Mouse (Mus musculus) cerebellum, adult 9-10 months (tissue): ENCODE measurements at regions not wholly inside any gene's neighbourhood (a gene's known extent, or its start where the extent isn't known, plus 50 kb on each side); places are given as distances from the start of the nearest gene placed in this dataset.
A peak's percentile ranks its signal among the peaks of the same experiment; 100 is the strongest.

Source experiments
- DNase-seq: peaks from one replicate; pipeline ENCODE4 v3.0.0; 2022

DNA sequence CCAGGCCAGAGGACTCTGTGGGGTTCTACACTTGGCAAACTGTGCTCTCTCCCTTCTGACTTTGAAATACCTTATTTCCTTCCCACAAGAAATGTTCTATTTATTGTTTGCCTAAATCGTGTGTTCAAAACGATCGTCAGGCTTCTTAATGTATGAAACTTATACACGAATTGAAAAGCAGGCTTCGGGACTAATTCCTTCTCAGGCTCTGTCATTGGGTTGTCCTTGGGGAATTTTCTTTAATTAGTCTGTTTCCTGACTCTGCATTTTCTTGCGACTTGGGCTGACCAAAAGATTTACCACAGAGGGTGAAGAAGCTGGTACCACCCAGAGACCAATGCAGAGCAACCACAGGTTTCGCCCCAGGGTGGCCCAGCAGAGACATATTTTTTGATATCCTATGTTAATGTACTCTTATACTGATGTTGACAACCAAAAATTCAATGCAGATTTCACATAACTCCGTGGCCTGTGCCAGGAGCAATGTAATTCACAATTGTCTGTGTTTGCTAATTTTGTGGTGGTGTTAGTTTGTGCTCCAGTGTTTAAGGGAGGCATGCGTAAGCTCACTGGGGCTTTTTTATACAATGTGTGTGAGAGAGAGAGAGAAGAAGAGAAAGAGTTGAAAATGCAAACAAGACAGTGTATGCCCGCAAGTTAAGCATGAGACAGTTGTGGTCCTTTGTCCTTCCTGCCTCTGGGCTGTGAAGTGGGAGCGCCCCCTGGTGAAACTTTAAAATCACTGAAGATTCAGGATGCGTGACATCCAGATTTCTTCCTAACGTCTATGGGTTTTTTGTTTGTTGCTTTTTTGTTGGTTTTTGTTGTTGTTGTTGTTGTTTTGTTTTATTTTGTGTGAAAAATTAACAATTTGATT is 452.7 kb downstream of the Sox2 start:
- peak; percentile 18 for DNase-seq

GRCm38 (mm10) chr3:35104884-35105283 is 454.7 kb downstream of the Sox2 start:
- DNase-seq = no peak

DNA sequence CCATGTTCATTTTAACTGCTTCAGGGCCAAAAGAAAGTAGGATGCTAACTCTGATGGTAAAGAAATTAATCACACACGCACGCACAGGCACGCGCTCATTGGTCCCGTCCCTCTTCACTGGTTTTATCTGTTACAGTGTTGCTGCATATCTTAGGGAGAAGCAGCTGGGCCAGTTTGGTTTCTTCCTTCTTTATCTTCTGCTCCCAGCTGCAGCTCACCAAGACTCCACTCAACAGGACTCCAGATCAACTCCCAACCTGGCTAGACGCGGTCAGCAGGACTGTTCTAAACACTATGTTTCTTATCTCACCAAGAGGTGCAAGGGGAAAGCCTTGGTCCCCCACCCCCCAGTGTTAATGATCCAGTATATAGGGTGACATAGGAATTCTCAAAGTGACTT is 455.9 kb downstream of the Sox2 start:
- no peak for DNase-seq

DNA sequence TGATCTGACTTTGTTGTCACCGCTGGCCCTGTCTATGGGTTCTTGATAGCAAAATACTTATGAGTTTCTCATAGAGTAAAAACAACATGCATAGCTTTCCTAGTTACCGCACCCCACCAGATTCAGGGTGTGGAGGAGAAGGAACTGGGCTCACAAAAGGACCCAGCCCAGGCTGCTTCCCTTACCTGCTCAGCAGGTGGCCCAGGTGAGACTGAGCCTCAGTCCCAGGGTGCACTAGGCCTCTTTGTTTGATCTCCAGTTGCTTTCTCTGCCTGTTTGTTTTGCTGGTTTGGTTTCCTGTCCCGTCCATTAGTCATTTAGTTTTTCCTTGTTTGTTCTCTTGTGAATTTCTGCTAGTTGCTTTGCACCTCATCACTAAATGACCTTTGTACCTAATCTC is 483.3 kb downstream of the Sox2 start:
- no peak for DNase-seq

GRCm38 (mm10) chr3:35141500-35142220 is 491.5 kb downstream of the Sox2 start:
- DNase-seq = peak; percentile 24

GRCm38 (mm10) chr3:35142683-35143082 is 492.5 kb downstream of the Sox2 start:
- DNase-seq = no peak

DNA sequence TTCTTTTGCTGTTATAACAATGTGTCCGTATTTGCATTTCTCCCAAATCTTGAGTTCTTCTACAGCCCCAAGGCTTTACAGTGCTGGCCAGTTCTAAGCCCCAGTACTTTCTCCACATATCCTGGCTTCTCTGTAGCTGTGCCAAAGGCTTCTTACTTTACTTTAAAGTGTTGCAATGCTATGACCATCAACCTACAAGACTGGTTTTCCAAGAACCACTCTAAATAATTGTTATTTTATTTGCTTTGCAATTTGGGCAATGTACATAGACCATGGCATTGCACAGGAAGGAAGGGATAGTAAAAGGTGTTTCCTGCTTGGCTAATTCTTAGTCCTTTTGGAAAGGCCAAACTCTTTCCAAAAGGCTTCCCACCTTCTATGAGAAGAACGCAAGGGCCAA is 495.4 kb downstream of the Sox2 start:
- DNase-seq = no peak

DNA sequence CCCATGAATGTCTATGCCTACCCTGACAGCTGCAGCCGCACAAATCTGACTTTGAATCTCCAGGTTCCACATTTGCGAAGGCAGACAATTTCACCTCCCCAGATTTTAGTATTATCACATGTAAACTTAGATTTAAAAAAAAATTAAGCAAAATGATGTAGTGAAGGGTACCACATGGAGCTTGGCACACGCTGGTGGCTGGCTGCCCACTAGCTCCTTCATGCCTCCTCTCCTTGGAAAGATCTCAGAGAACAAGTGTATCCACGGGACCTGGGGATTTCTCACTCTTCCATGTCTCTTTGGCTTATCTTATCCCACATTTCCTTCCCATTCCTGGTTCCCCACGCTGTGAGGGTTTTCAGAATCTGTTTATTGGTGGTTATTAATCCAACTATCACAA is 496.5 kb downstream of the Sox2 start:
- DNase-seq = no peak

- no peak for DNase-seq
These were observed 499.1 kb downstream of the Sox2 start for GRCm38 (mm10) chr3:35149251-35149691.

- DNase-seq = no peak
These were observed 502.0 kb downstream of the Sox2 start for GRCm38 (mm10) chr3:35152191-35152590.

- no peak for DNase-seq
These were observed 504.1 kb downstream of the Sox2 start for GRCm38 (mm10) chr3:35154266-35154665.

GRCm38 (mm10) chr3:35168676-35169075 is 518.5 kb downstream of the Sox2 start:
- no peak for DNase-seq

DNA sequence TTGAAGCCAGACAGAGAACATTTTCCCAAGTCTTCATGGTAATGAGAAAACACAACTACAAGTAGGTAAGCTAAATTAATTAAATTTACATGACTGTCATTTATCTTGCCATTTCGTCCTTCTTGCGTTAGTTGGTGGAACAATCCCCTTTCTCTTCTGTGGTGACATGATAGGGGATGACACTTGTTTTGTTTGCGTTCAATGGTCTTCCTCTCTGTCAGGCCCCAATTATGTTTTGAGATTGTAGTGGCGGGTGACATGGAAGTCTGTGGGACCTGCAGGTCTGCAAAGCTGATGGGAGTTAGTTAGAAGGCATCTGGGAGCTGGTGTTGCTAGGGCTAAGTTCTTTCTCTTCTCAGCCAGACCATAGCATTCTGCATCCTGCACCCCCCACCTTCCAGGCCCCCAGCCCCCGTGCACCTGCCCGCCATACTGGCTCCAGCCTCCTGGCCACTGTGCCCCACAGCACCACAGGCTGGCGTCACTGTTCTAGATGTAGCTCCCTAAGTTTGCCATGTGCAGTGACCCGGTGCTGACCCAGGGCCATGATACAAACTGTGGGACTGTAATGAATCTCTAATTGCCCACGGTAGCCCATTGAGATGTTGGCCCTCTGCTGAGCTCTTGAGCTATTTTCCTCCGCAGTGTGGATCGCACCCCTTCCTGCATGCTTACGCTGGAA is 528.7 kb downstream of the Sox2 start:
- DNase-seq = no peak

GRCm38 (mm10) chr3:35208526-35208925 is 545.4 kb upstream of the Atp11b start:
- no peak for DNase-seq

GRCm38 (mm10) chr3:35219394-35219793 is 534.5 kb upstream of the Atp11b start:
- DNase-seq = no peak

GRCm38 (mm10) chr3:35221183-35221582 is 532.7 kb upstream of the Atp11b start:
- DNase-seq = no peak

GRCm38 (mm10) chr3:35222251-35222650 is 531.7 kb upstream of the Atp11b start:
- DNase-seq = no peak

DNA sequence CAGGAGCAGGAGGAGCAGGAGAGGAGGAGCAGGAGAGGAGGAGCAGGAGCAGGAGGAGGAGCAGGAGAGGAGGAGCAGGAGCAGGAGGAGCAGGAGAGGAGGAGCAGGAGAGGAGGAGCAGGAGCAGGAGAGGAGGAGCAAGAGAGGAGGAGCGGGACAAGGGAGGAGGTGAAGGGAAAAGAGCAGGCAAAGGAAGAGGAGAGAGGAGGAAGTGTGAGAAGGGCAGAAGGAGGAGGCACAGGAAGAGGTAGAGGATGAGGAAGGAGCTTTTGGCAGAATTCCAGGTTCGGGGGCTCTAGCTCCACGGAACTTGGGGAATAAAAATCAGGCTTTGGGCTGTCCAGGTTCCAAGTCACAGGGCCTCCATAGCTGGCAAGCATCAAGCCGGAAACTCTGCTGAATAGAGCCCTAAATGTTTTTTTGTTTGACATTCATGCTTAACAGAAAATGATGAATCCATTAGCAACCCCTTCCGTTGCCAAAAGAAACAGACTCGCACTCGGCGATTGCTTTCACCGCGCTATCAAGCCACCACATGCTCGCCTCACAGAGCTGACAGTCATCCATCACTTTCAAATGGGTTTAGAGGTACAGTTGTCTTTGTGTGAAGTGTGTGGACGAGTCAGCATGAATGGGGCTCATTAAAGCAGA is 528.7 kb upstream of the Atp11b start:
- DNase-seq = peak; percentile 15

DNA sequence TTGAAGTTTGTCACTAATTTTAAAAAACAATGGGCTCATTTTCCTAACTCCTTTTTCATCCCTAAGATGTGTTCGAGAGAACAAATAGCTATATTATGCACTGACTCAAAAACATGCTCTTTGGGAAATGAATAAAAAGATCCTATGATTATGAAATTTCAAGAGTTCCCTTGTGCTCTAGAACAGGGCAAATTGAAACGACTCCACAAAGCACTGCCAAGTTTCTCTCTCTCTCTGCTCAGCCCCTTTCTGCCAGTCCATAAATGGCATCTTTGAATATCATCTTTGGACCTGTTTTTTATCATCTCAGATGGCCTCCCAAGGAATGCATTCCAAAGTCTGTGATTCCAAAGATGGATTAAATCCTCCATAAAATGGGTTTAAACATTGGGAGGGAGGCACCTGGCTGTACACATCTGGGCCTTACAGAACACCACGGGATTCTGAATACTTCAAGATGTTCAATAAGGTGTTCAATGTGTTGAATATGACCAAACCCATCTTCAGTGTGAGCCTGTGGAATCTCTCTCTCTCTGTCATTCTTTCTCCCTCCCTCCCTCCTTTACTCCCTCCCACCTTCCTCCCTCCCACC is 528.0 kb upstream of the Atp11b start:
- DNase-seq = no peak

- no peak for DNase-seq
These were observed 522.6 kb upstream of the Atp11b start for GRCm38 (mm10) chr3:35231158-35231928.

DNA sequence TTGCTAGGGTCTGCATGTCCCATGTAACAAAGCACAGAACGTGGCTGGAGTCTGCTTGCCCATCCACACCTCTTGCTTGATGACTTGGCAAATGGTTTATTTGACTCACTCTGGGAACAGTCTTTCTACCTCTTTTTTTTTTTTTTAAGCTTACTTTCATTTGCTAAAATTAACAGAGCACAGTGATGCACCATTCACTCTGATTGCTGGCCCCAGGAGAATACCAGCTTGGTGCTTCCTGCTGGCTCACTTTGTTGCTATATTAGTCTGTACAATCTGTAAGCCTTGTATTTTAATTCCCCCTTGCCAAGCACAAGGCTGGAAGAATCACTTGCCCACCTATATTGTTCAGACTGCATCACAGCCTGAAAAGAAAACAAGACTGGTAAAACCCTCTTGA is 521.4 kb upstream of the Atp11b start:
- no peak for DNase-seq

- DNase-seq = no peak
These were observed 518.8 kb upstream of the Atp11b start for GRCm38 (mm10) chr3:35235066-35235465.
